Mouse (Mus musculus) small intestine, adult 2 months (tissue): ENCODE data around the gene Wwc2.

Experiments used
- CTCF ChIP-seq: fragments of 200-500 bp; IDR thresholded peaks from 2 replicates; pipeline ENCODE4 v1.5.1; 2012; ENCODE audit warnings: low read depth, mild to moderate bottlenecking, control low read depth, inconsistent platforms, low read length, moderate library complexity, mixed read lengths; ENCODE audit not compliant: insufficient replicate concordance, insufficient read length; ENCODE audit errors: extremely low read depth
- POLR2A ChIP-seq: fragments of 200-500 bp; IDR thresholded peaks from 2 replicates; pipeline ENCODE4 v1.6.1; 2012; ENCODE audit warnings: low read depth, mild to moderate bottlenecking, control low read depth, inconsistent platforms, low read length, moderate library complexity

GRCm38 (mm10) chr8:47985243-47985642 lies 5.5 kb downstream of the Wwc2 start:
- TF ChIP-seq CTCF = no peak
- no peak for TF ChIP-seq POLR2A
